Mouse (Mus musculus): ENCODE measurements around the gene Ctu2. TPM values are rescaled to one million over a fixed set of nuclear protein-coding genes. Genes with fewer than 3 reads are reported as not detected.

Gene Ctu2
- total RNA-seq, 2 experiments from 2014 or later: 16.6 to 21.7 TPM

- no peak for DNase-seq
Observed at GRCm38 (mm10) chr8:122451161-122451703, 24.7 kb upstream of the Ctu2 start.

- DNase-seq: no peak
Observed at GRCm38 (mm10) chr8:122452154-122452553, 23.8 kb upstream of the Ctu2 start.

GRCm38 (mm10) chr8:122454409-122454808 is 21.5 kb upstream of the Ctu2 start:
- no peak for DNase-seq

- no peak for DNase-seq
Observed at GRCm38 (mm10) chr8:122457171-122457570, 18.8 kb upstream of the Ctu2 start.

GRCm38 (mm10) chr8:122459218-122459900 is 16.6 kb upstream of the Ctu2 start:
- no peak for DNase-seq

GRCm38 (mm10) chr8:122459990-122460389 is 16.0 kb upstream of the Ctu2 start:
- DNase-seq: no peak

- DNase-seq: no peak
Observed at GRCm38 (mm10) chr8:122460524-122461472, 15.1 kb upstream of the Ctu2 start, which contains the start of gene Snai3. Snai3 (minus strand) TSS chr8:122460733.

GRCm38 (mm10) chr8:122461473-122462148 is 14.3 kb upstream of the Ctu2 start:
- peak; percentile 48 to 53 for DNase-seq

- no peak for DNase-seq
Observed at GRCm38 (mm10) chr8:122462510-122462909, 13.4 kb upstream of the Ctu2 start.

- DNase-seq: no peak
Observed at GRCm38 (mm10) chr8:122463651-122464640, 12.0 kb upstream of the Ctu2 start.

- no peak for DNase-seq
Observed at GRCm38 (mm10) chr8:122464985-122465384, 11.0 kb upstream of the Ctu2 start.

GRCm38 (mm10) chr8:122467816-122468215 is 8.1 kb upstream of the Ctu2 start:
- DNase-seq: no peak

GRCm38 (mm10) chr8:122469407-122469806 is 6.5 kb upstream of the Ctu2 start:
- no peak for DNase-seq

GRCm38 (mm10) chr8:122469965-122470364 is 6.0 kb upstream of the Ctu2 start:
- DNase-seq: no peak

- DNase-seq: no peak
Observed at GRCm38 (mm10) chr8:122470691-122471090, 5.3 kb upstream of the Ctu2 start.

- DNase-seq: no peak
Observed at GRCm38 (mm10) chr8:122473911-122474421, 2.0 kb upstream of the Ctu2 start.

- peak in 1 of 2 experiments; percentile 25 for DNase-seq
Observed at GRCm38 (mm10) chr8:122474951-122475560, 887 bp upstream of the Ctu2 start.

- DNase-seq: no peak
Observed at GRCm38 (mm10) chr8:122482448-122482847, 6.5 kb downstream of the Ctu2 start.

GRCm38 (mm10) chr8:122483877-122484276 is 7.9 kb downstream of the Ctu2 start:
- DNase-seq: no peak

GRCm38 (mm10) chr8:122484831-122485230 is 8.9 kb downstream of the Ctu2 start:
- DNase-seq: no peak

- peak; percentile 24 to 47 for DNase-seq
Observed at GRCm38 (mm10) chr8:122488387-122488786, 12.4 kb downstream of the Ctu2 start.

Measured in layer of hippocampus, postnatal 36 days (tissue).